9 mouse cellular contexts compared by ENCODE assay signal in genomic region chr6:91173221-91173880, GRCm38 (mm10). TPM values are rescaled to one million over a fixed set of nuclear protein-coding genes. Genes with fewer than 3 reads are reported as not detected.
DNase-seq lines count a peak whose midpoint lies in the region; ATAC-seq and TF ChIP-seq lines count a peak whose summit lies in the region.
"Had no signal": no experiment of that assay in that cellular context is flagged by ENCODE, and none has a peak within 500 bp of the region (broad histone marks: within the 10 kb centered on the region; RNA-seq: fewer than 3 reads in every experiment).

No protein-coding gene starts in this region.

- H3K4me2 ChIP-seq in forebrain, embryonic 15.5 days (replicated peaks), result no peak overlapping the region
- no peak overlapping the region for H3K4me2 ChIP-seq in forebrain, embryonic 16.5 days (ENCODE audit: low read length)
- H3K4me2 ChIP-seq: heart, embryonic 13.5 days had no signal

- peak; percentile 71 for TF ChIP-seq CTCF in brain, embryonic 14.5 days (IDR thresholded peaks at IDR 0.05; ENCODE audit: borderline replicate concordance, extremely low read depth, insufficient read depth, insufficient read length)
- TF ChIP-seq CTCF in small intestine, adult 2 months (IDR thresholded peaks at IDR 0.05; ENCODE audit: extremely low read depth, insufficient read length, insufficient replicate concordance, low read depth, low read length), result peak; percentile 38; the same call in 1 of the 2 replicates

- intact Hi-C loops in heart, postnatal 36 days (cut with DNase I), result loop anchor here (1.0 kb wide), 2 partner anchors 104 to 108 kb away; no protein-coding TSS in a partner anchor

- H3K4me1 ChIP-seq in forebrain, embryonic 10.5 days, result no peaks in the 10 kb centered on the region
- H3K4me1 ChIP-seq in forebrain, embryonic 15.5 days, result no peaks in the 10 kb centered on the region
- no peaks in the 10 kb centered on the region for H3K4me1 ChIP-seq in forebrain, embryonic 16.5 days (replicated peaks; ENCODE audit: control insufficient read depth, insufficient read depth, low read length)
- H3K4me1 ChIP-seq in small intestine, adult 2 months (ENCODE audit: control insufficient read depth, insufficient read depth, insufficient read length, low read length), result no peaks in the 10 kb centered on the region

- peaks cover 18% of the 10 kb centered on the region; the same call in 1 of the 2 replicates for H3K36me3 ChIP-seq in forebrain, embryonic 10.5 days (replicated peaks)
- H3K36me3 ChIP-seq in forebrain, embryonic 15.5 days, result peaks cover 14% of the 10 kb centered on the region; the same call in 1 of the 2 replicates
- H3K36me3 ChIP-seq in forebrain, embryonic 16.5 days (ENCODE audit: control insufficient read depth, insufficient read depth), result 0 out of 2 replicates have a peak, but pooled peaks cover 2% of the 10 kb centered on the region
- H3K36me3 ChIP-seq in small intestine, adult 2 months (ENCODE audit: control insufficient read depth, insufficient read depth, low read length), result peaks cover 30% of the 10 kb centered on the region

- no peak overlapping the region for H3K4me3 ChIP-seq in forebrain, embryonic 10.5 days
- H3K4me3 ChIP-seq in forebrain, embryonic 15.5 days, result no peak overlapping the region
- no peak overlapping the region for H3K4me3 ChIP-seq in forebrain, embryonic 16.5 days (replicated peaks; ENCODE audit: low read length)
- no peak overlapping the region for H3K4me3 ChIP-seq in small intestine, adult 2 months (ENCODE audit: low read depth, low read length)
- H3K4me3 ChIP-seq: heart, embryonic 13.5 days had no signal

- ATAC-seq in forebrain, embryonic 15.5 days (replicated peaks), result no peak; the same call in 1 of the 2 replicates
- ATAC-seq in forebrain, embryonic 16.5 days, result peak; percentile 65
- ATAC-seq in megakaryocyte, adult 5-6 weeks (ENCODE audit: poor library complexity, severe bottlenecking), result peak; percentile 38; the same call in 1 of the 2 replicates

- H3K27ac ChIP-seq in forebrain, embryonic 10.5 days, result no peak overlapping the region
- H3K27ac ChIP-seq in forebrain, embryonic 15.5 days (replicated peaks), result no peak overlapping the region
- H3K27ac ChIP-seq in forebrain, embryonic 16.5 days (ENCODE audit: low read length), result no peak overlapping the region
- no peak overlapping the region for H3K27ac ChIP-seq in small intestine, adult 2 months (ENCODE audit: insufficient read depth, low read depth, low read length)
- H3K27ac ChIP-seq: heart, embryonic 13.5 days had no signal

- H3K9me3 ChIP-seq in forebrain, embryonic 10.5 days, result no peaks in the 10 kb centered on the region
- H3K9me3 ChIP-seq in forebrain, embryonic 15.5 days, result no peaks in the 10 kb centered on the region
- H3K9me3 ChIP-seq in forebrain, embryonic 16.5 days (ENCODE audit: control insufficient read depth, low read length), result no peaks in the 10 kb centered on the region
- H3K9me3 ChIP-seq: heart, embryonic 13.5 days had no signal

- H3K9ac ChIP-seq in forebrain, embryonic 15.5 days (replicated peaks), result no peak overlapping the region
- no peak overlapping the region for H3K9ac ChIP-seq in forebrain, embryonic 16.5 days (replicated peaks; ENCODE audit: low read depth, low read length)
- H3K9ac ChIP-seq: heart, embryonic 13.5 days had no signal

- DNase-seq in forebrain, embryonic 10.5 days (ENCODE audit: extremely low spot score, low spot score), result peak; percentile 62
- DNase-seq in brain, embryonic 14.5 days (ENCODE audit: low read depth), result peak; percentile 69
- peak; percentile 76 to 79 for DNase-seq in heart, postnatal 36 days
- DNase-seq in layer of hippocampus, postnatal 14 days (ENCODE audit: low spot score in 2 of 2), result peak; percentile 53 to 66

- no peak for TF ChIP-seq POLR2A in brain, embryonic 14.5 days (IDR thresholded peaks at IDR 0.05; ENCODE audit: borderline replicate concordance, extremely low read depth, insufficient read depth, insufficient read length, poor library complexity, severe bottlenecking)
- no peak for TF ChIP-seq POLR2A in small intestine, adult 2 months (IDR thresholded peaks at IDR 0.05; ENCODE audit: low read depth, low read length)

- no peaks in the 10 kb centered on the region for H3K27me3 ChIP-seq in forebrain, embryonic 10.5 days (ENCODE audit: poor library complexity, severe bottlenecking)
- no peaks in the 10 kb centered on the region for H3K27me3 ChIP-seq in forebrain, embryonic 15.5 days
- H3K27me3 ChIP-seq in forebrain, embryonic 16.5 days (replicated peaks; ENCODE audit: control insufficient read depth, insufficient read depth, low read length), result no peaks in the 10 kb centered on the region
- H3K27me3 ChIP-seq in small intestine, adult 2 months (ENCODE audit: control insufficient read depth, insufficient read depth, low read length), result no peaks in the 10 kb centered on the region

- WGBS in forebrain, embryonic 10.5 days, result 45% methylated on average over 7 of the region's 7 CpGs
- WGBS in forebrain, embryonic 15.5 days, result 50% methylated on average over 7 of the region's 7 CpGs
- 55% methylated on average over 6 of the region's 7 CpGs for WGBS in forebrain, embryonic 16.5 days
- WGBS in small intestine, adult 2 months, result 49% methylated on average over 7 of the region's 7 CpGs

RNA-seq across cellular contexts. Expression of gene Hdac11, which starts 16.9 kb away (rescaled TPM):
- polyA plus RNA-seq in forebrain, embryonic 10.5 days (2016; fragmentation: Nextera tagmentation; extraction: Ambion mirVana), result 9.5 and 9.8 TPM in 2 replicates
- 21.1 and 24.1 TPM in 2 replicates for polyA plus RNA-seq in forebrain, embryonic 15.5 days (2015; fragmentation: Nextera tagmentation; extraction: Ambion mirVana)
- polyA plus RNA-seq in brain, embryonic 14.5 days (2012; rRNA removed), result 73.6 and 76.6 TPM in 2 replicates
- 21.0 and 30.7 TPM in 2 replicates for polyA plus RNA-seq in forebrain, embryonic 16.5 days (2015; fragmentation: Nextera tagmentation; extraction: Ambion mirVana)
- total RNA-seq in heart, postnatal 36 days (2021), result 10 to 100 TPM; 15.7 to 16.7 TPM
- total RNA-seq in layer of hippocampus, postnatal 14 days (2021), result 100 to 1,000 TPM; 112 to 113 TPM
- 0.27 and 0.80 TPM in 2 replicates for total RNA-seq in megakaryocyte, adult 5-6 weeks (2015)
- total RNA-seq in megakaryocyte, adult 5-6 weeks (2017), result 0.16 and 0.37 TPM in 2 replicates
- 13.4 and 24.0 TPM in 2 replicates for polyA plus RNA-seq in small intestine, adult 2 months (2012; rRNA removed)

RNA-seq across cellular contexts. Expression of gene Fbln2, which starts 38.9 kb away (rescaled TPM):
- 30.5 and 35.4 TPM in 2 replicates for polyA plus RNA-seq in forebrain, embryonic 10.5 days (2016; fragmentation: Nextera tagmentation; extraction: Ambion mirVana)
- polyA plus RNA-seq in forebrain, embryonic 15.5 days (2015; fragmentation: Nextera tagmentation; extraction: Ambion mirVana), result 10.0 and 11.1 TPM in 2 replicates
- 24.7 and 40.5 TPM in 2 replicates for polyA plus RNA-seq in brain, embryonic 14.5 days (2012; rRNA removed)
- polyA plus RNA-seq in forebrain, embryonic 16.5 days (2015; fragmentation: Nextera tagmentation; extraction: Ambion mirVana), result 17.6 and 20.3 TPM in 2 replicates
- 10 to 100 TPM; 65.7 to 83.2 TPM for total RNA-seq in heart, postnatal 36 days (2021)
- 10 to 100 TPM; 11.4 to 13.1 TPM for total RNA-seq in layer of hippocampus, postnatal 14 days (2021)
- total RNA-seq in megakaryocyte, adult 5-6 weeks (2015), result not detected in 2 replicates
- not detected in 2 replicates for total RNA-seq in megakaryocyte, adult 5-6 weeks (2017)
- 19.6 and 24.9 TPM in 2 replicates for polyA plus RNA-seq in small intestine, adult 2 months (2012; rRNA removed)

RNA-seq across cellular contexts. Expression of gene Nup210, which starts 56.7 kb away (rescaled TPM):
- polyA plus RNA-seq in forebrain, embryonic 10.5 days (2016; fragmentation: Nextera tagmentation; extraction: Ambion mirVana), result 38.6 and 41.6 TPM in 2 replicates
- 18.0 and 18.3 TPM in 2 replicates for polyA plus RNA-seq in forebrain, embryonic 15.5 days (2015; fragmentation: Nextera tagmentation; extraction: Ambion mirVana)
- 21.7 and 43.2 TPM in 2 replicates for polyA plus RNA-seq in brain, embryonic 14.5 days (2012; rRNA removed)
- polyA plus RNA-seq in forebrain, embryonic 16.5 days (2015; fragmentation: Nextera tagmentation; extraction: Ambion mirVana), result 18.4 and 21.1 TPM in 2 replicates
- 1 to 10 TPM; 2.3 to 4.8 TPM for total RNA-seq in heart, postnatal 36 days (2021)
- total RNA-seq in layer of hippocampus, postnatal 14 days (2021), result 10 to 100 TPM; 26.2 to 30.0 TPM
- total RNA-seq in megakaryocyte, adult 5-6 weeks (2015), result 123 and 145 TPM in 2 replicates
- total RNA-seq in megakaryocyte, adult 5-6 weeks (2017), result 124 and 148 TPM in 2 replicates
- polyA plus RNA-seq in small intestine, adult 2 months (2012; rRNA removed), result 25.9 and 28.9 TPM in 2 replicates
